Mouse (Mus musculus) hindbrain, embryonic 11.5 days (tissue): ENCODE results near the gene Neurog2. TPM values are rescaled to one million over a fixed set of nuclear protein-coding genes. Genes with fewer than 3 reads are reported as not detected.

Experiments used
- ATAC-seq: fragments of 200-750 bp; cut with Nextera tagmentation; 2 replicates; pipeline ENCODE4 v1.8.0; 2017; ENCODE audit warnings: mild to moderate bottlenecking, moderate TSS enrichment, moderate library complexity; ENCODE audit not compliant: low FRiP score
- DNase-seq: peaks from one replicate; pipeline ENCODE4 v3.0.0-alpha.2; 2015; ENCODE audit warnings: low spot score
- H3K27ac ChIP-seq: fragments of 300-500 bp; sonication (generic); 2 replicates; pipeline ENCODE4 v1.5.1; 2014; ENCODE audit warnings: mild to moderate bottlenecking, low read depth, low read length
- H3K27me3 ChIP-seq: fragments of 300-500 bp; sonication (generic); 2 replicates; pipeline ENCODE4 v1.6.1; 2014; ENCODE audit warnings: mild to moderate bottlenecking, low read length, moderate library complexity, mixed read lengths; ENCODE audit not compliant: control insufficient read depth, insufficient read depth
- H3K36me3 ChIP-seq: fragments of 300-500 bp; sonication (generic); 2 replicates; pipeline ENCODE4 v1.6.1; 2014; ENCODE audit warnings: mild to moderate bottlenecking, low read length, moderate library complexity, mixed read lengths; ENCODE audit not compliant: control insufficient read depth, insufficient read depth
- H3K4me1 ChIP-seq: fragments of 300-500 bp; sonication (generic); replicated peaks from 2 replicates; pipeline ENCODE4 v1.6.1; 2014; ENCODE audit warnings: low read length, mixed read lengths; ENCODE audit not compliant: control insufficient read depth, insufficient read depth
- H3K4me2 ChIP-seq: fragments of 300-500 bp; sonication (generic); replicated peaks from 2 replicates; pipeline ENCODE4 v1.6.1; 2014; ENCODE audit warnings: mild to moderate bottlenecking, low read depth, low read length
- H3K4me3 ChIP-seq: fragments of 300-500 bp; sonication (generic); 2 replicates; pipeline ENCODE4 v1.5.1; 2014; ENCODE audit warnings: low read depth, low read length
- H3K9ac ChIP-seq: fragments of 300-500 bp; sonication (generic); 2 replicates; pipeline ENCODE4 v1.6.1; 2014; ENCODE audit warnings: low read depth, low read length
- H3K9me3 ChIP-seq: fragments of 300-500 bp; sonication (generic); 2 replicates; pipeline ENCODE4 v1.6.1; 2016; ENCODE audit warnings: low read length; ENCODE audit not compliant: control insufficient read depth
- WGBS: fragments of 180-500 bp; shearing (Covaris S2); extraction: QIAGEN DNeasy Blood & Tissue Kit; methylation state at CpG from one replicate; pipeline ENCODE4 v1.1.7; 2014; 5-methylcytosine and 5-hydroxymethylcytosine counted together
- polyA plus RNA-seq: library from polyadenylated mRNA; unstranded; fragments of >200 nt; fragmentation: Nextera tagmentation; extraction: Ambion mirVana; gene quantifications from 2 replicates; pipeline ENCODE4 v1.2.1, GENCODE M21; 2014

Gene Neurog2
- polyA plus RNA-seq, 1 experiment from 2014 or later, result 45.1 TPM

DNA sequence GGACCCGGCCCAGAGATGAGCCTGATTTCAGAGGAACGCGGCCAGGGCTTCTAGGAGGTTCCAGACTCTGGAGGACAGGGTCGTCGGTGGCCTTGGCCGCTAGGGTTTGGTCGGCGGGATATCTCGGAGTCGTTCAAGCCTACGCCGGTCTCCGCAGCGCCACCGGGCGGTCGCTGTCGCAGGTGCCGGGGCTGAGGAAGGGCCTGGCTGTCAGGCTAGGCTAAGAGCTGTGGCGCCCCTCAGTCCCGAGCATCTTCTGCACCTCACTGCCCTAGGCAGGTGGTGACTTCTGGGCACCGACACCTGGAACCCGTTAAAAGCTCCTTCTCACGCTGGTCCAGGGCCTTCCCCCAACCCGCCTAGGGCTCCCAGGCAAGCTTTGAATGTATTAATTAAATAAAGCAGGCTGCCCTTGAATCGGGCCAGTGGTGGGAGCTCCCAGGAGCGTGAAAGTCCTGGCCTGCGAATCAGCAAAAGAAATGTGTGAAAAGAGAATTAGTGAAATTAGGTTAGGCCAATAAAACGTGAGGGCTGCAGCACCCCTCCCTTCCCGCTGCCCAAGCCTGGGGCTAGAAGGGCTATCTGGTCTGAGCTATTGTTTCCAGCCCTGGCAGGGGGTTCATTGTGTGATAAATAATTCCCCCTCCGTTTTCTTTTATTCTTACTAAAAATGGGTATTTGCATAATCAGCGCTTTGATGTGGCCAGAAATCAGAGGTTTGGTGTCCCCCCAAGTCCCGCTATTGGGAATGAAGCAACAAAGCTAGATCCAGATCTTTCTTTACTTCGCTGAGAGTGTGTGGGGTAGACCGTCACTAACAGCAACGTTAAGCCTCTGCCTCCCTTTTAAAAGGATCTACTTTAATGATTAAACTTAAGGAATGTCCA is 7.2 kb downstream of the Neurog2 start:
- ATAC-seq (peak; percentile 81), DNase-seq (peak; percentile 90)
- Histone ChIP-seq H3K9me3 (no peaks in the 10 kb centered on the region), H3K4me2 (peak overlapping the region; percentile 28), H3K4me3 (no peak overlapping the region), H3K27ac (no peak overlapping the region; the same call in 1 of the 2 replicates), H3K36me3 (no peaks in the 10 kb centered on the region), H3K9ac (0 out of 2 replicates have a peak overlapping the region, but pooled peaks have one; percentile 19), H3K27me3 (peaks cover 50% of the 10 kb centered on the region), H3K4me1 (peaks cover 5% of the 10 kb centered on the region)
- under 1% methylated on average over 36 of the region's 36 CpGs for WGBS

DNA sequence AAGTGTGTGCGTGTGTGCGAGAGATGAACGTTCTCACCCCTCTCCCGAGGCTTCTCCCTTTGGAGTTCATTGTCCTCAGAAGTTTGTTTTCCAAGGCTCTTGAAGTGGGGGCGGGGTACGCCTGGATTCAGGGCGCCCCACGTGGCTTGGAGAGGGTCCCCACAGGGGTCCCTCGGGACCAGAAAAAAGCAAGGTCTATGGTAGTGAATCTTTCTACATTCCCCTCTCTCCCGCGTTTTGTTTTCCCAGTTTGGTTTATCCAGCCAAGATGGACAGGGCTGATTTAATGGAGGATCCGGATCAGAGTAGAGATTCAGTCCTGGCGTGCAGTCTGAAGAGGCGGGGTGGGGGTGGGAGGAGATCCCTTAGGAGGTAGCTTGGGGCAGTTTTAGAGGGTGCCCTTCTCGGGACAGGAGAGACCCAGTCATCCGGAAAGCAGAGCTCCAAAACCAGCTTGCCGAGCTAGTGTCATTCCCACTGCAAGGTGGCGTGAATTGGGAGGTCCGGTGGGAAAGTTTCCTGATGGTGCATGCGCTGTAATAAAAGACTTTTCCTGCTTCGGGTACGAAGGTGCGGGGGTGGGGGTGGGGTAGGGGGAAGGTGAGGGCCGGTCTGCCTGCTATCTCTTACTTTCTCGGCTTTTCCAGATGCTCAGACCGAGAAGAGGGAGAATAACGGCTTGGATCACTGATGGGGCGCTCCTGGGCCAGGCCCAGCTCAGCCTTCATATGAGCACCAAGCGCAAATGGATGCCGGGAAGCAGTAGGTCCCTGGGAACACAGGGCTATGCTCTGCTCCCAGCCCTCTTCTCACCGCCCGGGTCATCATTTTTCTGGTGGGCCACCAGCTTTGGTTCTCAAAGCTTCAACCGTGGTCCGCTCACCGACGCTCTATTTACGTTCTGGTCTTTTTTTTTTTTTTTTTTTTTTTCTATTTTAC is 8.1 kb downstream of the Neurog2 start:
- Histone ChIP-seq H3K27ac (peak overlapping the region; percentile 27), H3K27me3 (peaks cover 56% of the 10 kb centered on the region), H3K9ac (no peak overlapping the region), H3K36me3 (no peaks in the 10 kb centered on the region), H3K9me3 (no peaks in the 10 kb centered on the region), H3K4me1 (peaks cover 5% of the 10 kb centered on the region), H3K4me2 (peak overlapping the region; percentile 28), H3K4me3 (peak overlapping the region; percentile 18)
- DNase-seq, result peak; percentile 59
- WGBS, result 2% methylated on average over 35 of the region's 37 CpGs
- peak; percentile 39 for ATAC-seq

DNA sequence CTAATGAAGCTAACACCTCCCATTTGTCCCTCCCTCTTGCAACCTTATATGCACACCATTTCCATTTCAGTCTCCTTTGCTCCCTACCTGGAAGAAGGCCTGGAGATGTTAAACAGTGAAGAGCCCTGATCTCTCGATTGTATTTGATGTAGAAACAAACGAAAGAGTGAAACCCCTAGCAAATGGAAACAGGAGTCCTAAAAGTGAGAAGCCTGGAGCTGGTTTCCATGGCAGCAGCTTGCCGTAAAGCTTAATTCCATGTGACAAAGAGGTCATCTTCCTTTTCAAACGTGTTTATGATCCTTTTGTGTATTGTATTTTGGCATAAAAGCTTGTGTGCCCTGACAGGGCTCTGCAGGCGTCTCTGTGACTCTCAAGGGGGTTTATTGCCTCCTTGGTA is 9.3 kb downstream of the Neurog2 start:
- H3K9ac ChIP-seq, result no peak overlapping the region
- ATAC-seq, result no peak
- peaks cover 54% of the 10 kb centered on the region for H3K27me3 ChIP-seq
- no peak overlapping the region for H3K27ac ChIP-seq
- peak; percentile 53 for DNase-seq
- no peak overlapping the region for H3K4me3 ChIP-seq
- 6% methylated on average over 5 of the region's 5 CpGs for WGBS
- H3K36me3 ChIP-seq, result no peaks in the 10 kb centered on the region
- H3K4me1 ChIP-seq, result peaks cover 5% of the 10 kb centered on the region
- no peaks in the 10 kb centered on the region for H3K9me3 ChIP-seq
- H3K4me2 ChIP-seq, result no peak overlapping the region

DNA sequence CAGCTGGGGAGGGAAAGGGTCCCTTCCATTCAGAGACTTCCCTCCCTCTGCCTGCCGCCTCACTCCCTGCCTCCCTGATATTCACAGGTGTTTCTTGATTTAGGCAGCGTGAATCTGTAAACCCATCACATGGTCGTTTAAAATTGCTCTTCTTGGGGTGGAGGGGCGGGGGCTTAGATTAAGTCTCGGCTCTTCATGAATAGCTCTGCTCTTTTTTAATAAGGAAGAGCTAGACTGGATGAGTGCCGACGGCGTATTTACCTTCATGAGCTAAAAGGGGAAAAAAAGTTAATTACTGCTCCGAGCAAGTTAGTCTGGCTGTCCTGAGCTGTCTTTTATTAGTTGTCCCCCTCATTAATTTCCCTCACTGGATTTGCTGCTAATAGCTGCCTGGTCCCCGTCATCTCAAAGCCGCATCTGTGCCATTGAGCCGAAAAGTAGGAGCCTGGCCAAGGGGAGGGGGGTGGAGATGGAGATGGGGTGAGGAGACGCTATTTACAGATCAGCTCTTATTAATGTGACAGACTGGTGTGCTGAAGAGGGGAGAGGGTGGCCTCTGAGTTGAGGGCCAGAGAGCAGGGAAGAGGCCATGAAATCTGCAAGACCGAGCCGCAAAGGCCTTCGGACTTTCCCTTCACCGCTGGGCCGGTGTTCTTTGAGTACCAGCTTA is 13.4 kb downstream of the Neurog2 start:
- 53% methylated on average over 18 of the region's 18 CpGs for WGBS
- H3K27me3 ChIP-seq, result peaks cover 24% of the 10 kb centered on the region
- no peak overlapping the region for H3K9ac ChIP-seq
- no peaks in the 10 kb centered on the region for H3K36me3 ChIP-seq
- 0 out of 2 replicates have a peak, but pooled peaks cover 2% of the 10 kb centered on the region for H3K4me1 ChIP-seq
- no peaks in the 10 kb centered on the region for H3K9me3 ChIP-seq
- no peak overlapping the region for H3K4me2 ChIP-seq
- no peak overlapping the region for H3K27ac ChIP-seq
- DNase-seq (no peak), ATAC-seq (0 out of 2 replicates have a peak, but pooled peaks have one; percentile 30)
- H3K4me3 ChIP-seq, result no peak overlapping the region

DNA sequence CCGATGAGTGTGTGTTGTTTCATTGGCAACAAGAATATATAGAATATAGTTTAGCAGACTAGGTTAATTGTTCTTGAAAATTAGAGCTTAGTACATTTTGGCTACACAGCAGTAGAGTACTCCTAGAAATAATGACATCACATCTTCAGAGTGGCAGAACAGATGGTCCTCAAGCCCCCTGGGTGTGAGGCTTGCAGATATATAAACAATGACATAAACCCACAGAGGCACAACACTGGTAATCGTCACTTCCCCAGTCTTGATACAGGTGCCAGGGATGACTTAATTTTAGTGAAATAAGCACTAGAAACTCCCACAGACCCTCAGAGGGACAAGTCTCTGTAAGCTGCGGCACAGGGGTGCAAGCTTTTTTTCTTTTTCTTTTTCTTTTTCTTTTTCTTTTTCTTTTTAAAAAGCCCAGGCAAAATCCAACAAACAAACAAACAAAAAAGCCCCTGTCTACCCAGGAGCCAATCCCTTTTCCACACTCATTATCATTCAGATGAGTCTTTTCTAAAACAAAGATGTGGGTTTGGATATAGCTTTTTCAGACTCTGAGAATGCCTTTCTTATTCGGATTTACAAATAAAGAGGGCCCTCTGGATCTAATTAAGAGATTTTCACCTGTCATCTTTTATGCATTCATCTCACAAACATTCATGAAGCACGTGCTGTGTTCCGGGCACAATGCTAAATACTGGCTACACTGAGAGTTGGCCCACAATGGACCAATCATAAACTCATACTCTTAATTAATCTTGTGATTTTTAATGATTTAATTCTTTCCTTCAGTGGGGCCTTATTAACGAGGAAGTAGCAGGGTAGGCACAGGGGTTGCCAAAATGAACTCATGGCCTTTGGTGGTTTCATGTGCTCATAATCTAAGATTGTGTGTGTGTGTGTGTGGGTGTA is 19.1 kb downstream of the Neurog2 start:
- no peak overlapping the region for H3K9ac ChIP-seq
- no peak overlapping the region for H3K27ac ChIP-seq
- no peak overlapping the region for H3K4me3 ChIP-seq
- WGBS, result 56% methylated on average over 7 of the region's 7 CpGs
- no peaks in the 10 kb centered on the region for H3K36me3 ChIP-seq
- no peak for DNase-seq
- no peaks in the 10 kb centered on the region for H3K4me1 ChIP-seq
- ATAC-seq, result no peak
- H3K4me2 ChIP-seq, result no peak overlapping the region
- H3K9me3 ChIP-seq, result no peaks in the 10 kb centered on the region
- H3K27me3 ChIP-seq, result peaks cover 4% of the 10 kb centered on the region; the same call in 1 of the 2 replicates

DNA sequence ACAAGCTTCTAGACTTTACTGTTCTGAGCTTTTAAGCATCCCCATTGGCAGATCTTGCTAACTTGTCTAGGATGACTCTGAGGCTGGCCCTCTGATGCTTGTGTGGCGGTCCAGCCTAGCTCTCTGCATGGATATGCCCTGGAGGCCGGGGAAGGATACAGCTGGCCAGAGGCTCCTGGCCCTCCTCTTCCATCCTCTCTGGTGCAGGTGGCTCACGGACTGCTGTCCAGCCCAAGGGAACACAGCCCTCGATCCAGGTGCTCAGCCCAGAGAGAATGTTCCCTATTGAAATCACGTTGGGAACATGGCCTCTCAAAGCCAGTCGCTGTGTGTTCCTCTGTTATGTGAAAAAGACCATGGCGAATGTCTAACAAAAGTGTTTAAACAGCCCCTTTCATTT is 27.8 kb downstream of the Neurog2 start:
- H3K9ac ChIP-seq, result no peak overlapping the region
- ATAC-seq (peak; percentile 23; the same call in 1 of the 2 replicates), DNase-seq (peak; percentile 20)
- WGBS, result 55% methylated on average over 7 of the region's 7 CpGs
- no peaks in the 10 kb centered on the region for H3K9me3 ChIP-seq
- H3K36me3 ChIP-seq, result no peaks in the 10 kb centered on the region
- no peak overlapping the region for H3K4me2 ChIP-seq
- no peak overlapping the region for H3K4me3 ChIP-seq
- 0 out of 2 replicates have a peak, but pooled peaks cover 4% of the 10 kb centered on the region for H3K4me1 ChIP-seq
- no peak overlapping the region for H3K27ac ChIP-seq
- no peaks in the 10 kb centered on the region for H3K27me3 ChIP-seq

DNA sequence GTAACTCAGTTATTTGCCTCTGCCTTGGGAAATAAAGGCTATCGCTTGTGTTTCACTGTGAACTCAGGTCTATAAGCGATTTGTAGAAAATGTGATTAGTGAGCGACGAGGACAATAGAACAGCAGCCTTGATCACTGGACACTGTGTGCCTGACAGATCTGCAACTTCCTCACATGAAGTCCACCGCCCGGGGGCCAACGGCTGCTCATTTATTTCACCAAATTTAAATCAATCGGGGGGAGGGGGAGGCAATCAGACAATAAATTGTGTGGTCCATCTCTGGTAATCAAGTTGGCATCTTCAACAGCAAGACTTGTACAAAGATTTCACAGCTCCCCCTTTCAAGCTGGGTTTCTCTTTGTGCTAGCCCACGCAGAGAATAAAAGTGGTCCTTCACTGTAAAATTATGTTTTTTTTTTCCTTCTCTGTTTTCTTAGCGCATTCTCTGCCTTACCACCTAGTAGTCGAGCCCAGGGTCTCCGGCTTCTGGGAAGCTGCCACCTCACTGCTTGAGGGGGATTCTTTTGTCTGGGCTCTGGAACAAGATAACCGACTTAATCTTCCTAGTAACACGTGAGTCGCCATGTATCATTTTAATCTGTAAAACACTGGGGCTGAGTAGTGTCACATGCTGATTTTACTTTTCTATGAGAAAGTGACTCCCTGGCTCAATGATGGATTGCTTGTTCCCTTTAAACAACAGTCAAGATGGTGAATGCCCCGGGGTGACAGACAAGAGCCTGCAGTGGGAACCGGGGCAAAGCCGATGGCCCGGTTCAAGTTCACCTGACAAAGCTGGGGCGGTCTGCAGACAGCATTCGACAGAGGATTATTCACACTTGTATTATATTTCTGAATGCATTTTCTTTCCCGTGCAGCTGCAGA is 29.0 kb downstream of the Neurog2 start:
- ATAC-seq (peak; percentile 78), DNase-seq (peak; percentile 57)
- 38% methylated on average over 22 of the region's 22 CpGs for WGBS
- H3K4me2 ChIP-seq, result peak overlapping the region; percentile 11; the same call in 1 of the 2 replicates
- peak overlapping the region; percentile 27; the same call in 1 of the 2 replicates for H3K9ac ChIP-seq
- H3K27ac ChIP-seq, result peak overlapping the region; percentile 71
- no peaks in the 10 kb centered on the region for H3K36me3 ChIP-seq
- H3K27me3 ChIP-seq, result no peaks in the 10 kb centered on the region
- H3K4me1 ChIP-seq, result 0 out of 2 replicates have a peak, but pooled peaks cover 4% of the 10 kb centered on the region
- H3K4me3 ChIP-seq, result no peak overlapping the region
- H3K9me3 ChIP-seq, result no peaks in the 10 kb centered on the region
